ENCODE assay signal across 20 mouse cellular contexts in the genomic region with DNA sequence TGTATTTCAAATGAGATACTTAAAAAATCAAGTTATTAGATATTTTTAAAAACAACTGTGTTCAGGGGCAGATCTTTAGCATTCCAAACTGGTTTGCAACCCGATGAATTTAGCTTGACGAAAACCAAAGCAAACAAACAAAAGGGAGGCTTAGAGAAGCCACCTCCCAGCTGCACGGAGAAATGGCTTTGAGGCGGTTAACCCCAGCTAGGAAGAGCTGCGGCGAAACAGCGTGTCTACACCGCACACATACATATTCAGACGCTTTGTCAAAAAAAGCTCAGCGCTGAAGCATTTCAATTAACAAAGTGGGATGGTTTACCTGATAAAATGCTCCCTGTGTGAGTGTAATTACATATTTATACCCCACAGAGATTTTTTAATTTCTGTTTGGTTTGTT.
DNase-seq lines count a peak whose midpoint lies in the region; ATAC-seq and TF ChIP-seq lines count a peak whose summit lies in the region.
"Had no signal": no experiment of that assay in that cellular context is flagged by ENCODE, and none has a peak within 500 bp of the region (broad histone marks: within the 10 kb centered on the region; RNA-seq: fewer than 3 reads in every experiment).

No protein-coding gene starts in this region.

- TF ChIP-seq POLR2A in brain, embryonic 14.5 days (IDR thresholded peaks at IDR 0.05; ENCODE audit: borderline replicate concordance, extremely low read depth, insufficient read depth, insufficient read length, poor library complexity, severe bottlenecking): no peak

- no peak overlapping the region for H3K9ac ChIP-seq in embryonic facial prominence, embryonic 13.5 days
- H3K9ac ChIP-seq in midbrain, embryonic 13.5 days (replicated peaks): 0 out of 2 replicates have a peak overlapping the region, but pooled peaks have one; percentile 10
- H3K9ac ChIP-seq: intestine, embryonic 15.5 days; kidney, embryonic 15.5 days had no signal

- no peak for TF ChIP-seq CTCF in left cerebral cortex, adult 2 months (IDR thresholded peaks at IDR 0.05)
- TF ChIP-seq CTCF in brain, embryonic 14.5 days (IDR thresholded peaks at IDR 0.05; ENCODE audit: borderline replicate concordance, extremely low read depth, insufficient read depth, insufficient read length): no peak

- 48% methylated on average over 10 of the region's 10 CpGs for WGBS in embryonic facial prominence, embryonic 13.5 days
- WGBS in embryonic facial prominence, embryonic 10.5 days: 55% methylated on average over 10 of the region's 10 CpGs
- 12% methylated on average over 10 of the region's 10 CpGs for WGBS in midbrain, embryonic 13.5 days

- H3K4me2 ChIP-seq in embryonic facial prominence, embryonic 13.5 days: peak overlapping the region; percentile 31; the same call in 1 of the 2 replicates
- H3K4me2 ChIP-seq in midbrain, embryonic 13.5 days (replicated peaks): peak overlapping the region; percentile 37
- H3K4me2 ChIP-seq: intestine, embryonic 15.5 days; kidney, embryonic 15.5 days; liver, embryonic 11.5 days had no signal

- no peak overlapping the region for H3K4me3 ChIP-seq in embryonic facial prominence, embryonic 13.5 days
- H3K4me3 ChIP-seq in embryonic facial prominence, embryonic 10.5 days: no peak overlapping the region
- H3K4me3 ChIP-seq in left cerebral cortex, adult 2 months: 0 out of 2 replicates have a peak overlapping the region, but pooled peaks have one; percentile 13
- H3K4me3 ChIP-seq in midbrain, embryonic 13.5 days (replicated peaks): no peak overlapping the region
- H3K4me3 ChIP-seq: intestine, embryonic 15.5 days; kidney, embryonic 15.5 days; limb, embryonic 10.5 days had no signal

- DNase-seq in embryonic facial prominence, embryonic 10.5 days (ENCODE audit: low spot score): no peak
- no peak for DNase-seq in left cerebral cortex, adult 2 months (ENCODE audit: extremely low spot score in 1 of 2, low spot score in 2 of 2)
- no peak for DNase-seq in left cerebral cortex, adult 18-20 months (ENCODE audit: low spot score in 2 of 2)
- DNase-seq in brain, embryonic 14.5 days (ENCODE audit: low read depth): peak; percentile 77
- DNase-seq in kidney, adult 11 months: no peak
- DNase-seq: adrenal gland, adult 2 months; cerebellum, adult 11-12 months; cerebellum, postnatal 25 days; gastrocnemius, postnatal 14 days; heart, postnatal 10 days; lung, postnatal 14 days had no signal

- H3K4me1 ChIP-seq in embryonic facial prominence, embryonic 13.5 days: no peaks in the 10 kb centered on the region
- no peaks in the 10 kb centered on the region for H3K4me1 ChIP-seq in embryonic facial prominence, embryonic 10.5 days
- H3K4me1 ChIP-seq in midbrain, embryonic 13.5 days (replicated peaks): peaks cover 18% of the 10 kb centered on the region
- H3K4me1 ChIP-seq: intestine, embryonic 15.5 days; kidney, embryonic 15.5 days; limb, embryonic 10.5 days had no signal

- no peaks in the 10 kb centered on the region for H3K36me3 ChIP-seq in embryonic facial prominence, embryonic 13.5 days
- H3K36me3 ChIP-seq in embryonic facial prominence, embryonic 10.5 days (replicated peaks): no peaks in the 10 kb centered on the region
- H3K36me3 ChIP-seq in midbrain, embryonic 13.5 days: no peaks in the 10 kb centered on the region
- H3K36me3 ChIP-seq: intestine, embryonic 15.5 days; kidney, embryonic 15.5 days; limb, embryonic 10.5 days had no signal

- no peaks in the 10 kb centered on the region for H3K9me3 ChIP-seq in embryonic facial prominence, embryonic 13.5 days
- no peaks in the 10 kb centered on the region for H3K9me3 ChIP-seq in embryonic facial prominence, embryonic 10.5 days
- H3K9me3 ChIP-seq in midbrain, embryonic 13.5 days: no peaks in the 10 kb centered on the region
- H3K9me3 ChIP-seq: intestine, embryonic 15.5 days; kidney, embryonic 15.5 days; limb, embryonic 10.5 days had no signal

- no peaks in the 10 kb centered on the region for H3K27me3 ChIP-seq in embryonic facial prominence, embryonic 13.5 days
- H3K27me3 ChIP-seq in embryonic facial prominence, embryonic 10.5 days (replicated peaks; ENCODE audit: low read depth, poor library complexity, severe bottlenecking): no peaks in the 10 kb centered on the region
- H3K27me3 ChIP-seq in midbrain, embryonic 13.5 days: no peaks in the 10 kb centered on the region
- H3K27me3 ChIP-seq: CH12.LX; intestine, embryonic 15.5 days; kidney, embryonic 15.5 days had no signal

- no peak overlapping the region for H3K27ac ChIP-seq in embryonic facial prominence, embryonic 13.5 days
- no peak overlapping the region for H3K27ac ChIP-seq in embryonic facial prominence, embryonic 10.5 days (replicated peaks)
- H3K27ac ChIP-seq in left cerebral cortex, adult 2 months: no peak overlapping the region
- H3K27ac ChIP-seq in midbrain, embryonic 13.5 days: peak overlapping the region; percentile 33; the same call in 1 of the 2 replicates
- H3K27ac ChIP-seq: intestine, embryonic 15.5 days; kidney, embryonic 15.5 days; limb, embryonic 10.5 days; stomach, postnatal 0 days had no signal

- intact Hi-C loops in left cerebral cortex, adult 2 months (cut with DNase I): no loop called here

- no peak for ATAC-seq in embryonic facial prominence, embryonic 13.5 days (ENCODE audit: insufficient number of reproducible peaks, insufficient read depth, low FRiP score, low TSS enrichment, low read depth)
- peak; percentile 68; the same call in 1 of the 2 replicates for ATAC-seq in midbrain, embryonic 13.5 days
- no peak for ATAC-seq in granulocyte monocyte progenitor cell, adult 5-6 weeks (replicated peaks; ENCODE audit: poor library complexity, severe bottlenecking)
- ATAC-seq: intestine, embryonic 15.5 days had no signal
